Mouse (Mus musculus) MEL-GATA-1-ER (cell line): Measurements from ENCODE around the gene Arl8b.

Experiments
- DNase-seq: peaks from one replicate; pipeline ENCODE4 v3.0.0-alpha.2; 2012; ENCODE audit warnings: low read depth; ENCODE audit errors: extremely low read depth

The Arl8b gene

GRCm38 (mm10) chr6:108782526-108783183 lies at the start of gene Arl8b:
Gene Arl8b, plus strand, starts transcription at chr6:108783099.
- DNase-seq: peak; percentile 84

- DNase-seq: peak; percentile 60
Observed at GRCm38 (mm10) chr6:108735910-108736750, 46.8 kb upstream of the Arl8b start.

- DNase-seq: no peak
Observed at GRCm38 (mm10) chr6:108738463-108739203, 44.3 kb upstream of the Arl8b start.

- no peak for DNase-seq
Observed at GRCm38 (mm10) chr6:108740579-108740978, 42.3 kb upstream of the Arl8b start.

GRCm38 (mm10) chr6:108743730-108744129 lies 39.2 kb upstream of the Arl8b start:
- no peak for DNase-seq

GRCm38 (mm10) chr6:108751324-108751723 lies 31.6 kb upstream of the Arl8b start:
- no peak for DNase-seq

- DNase-seq: no peak
Observed at GRCm38 (mm10) chr6:108752395-108752794, 30.5 kb upstream of the Arl8b start.

GRCm38 (mm10) chr6:108753536-108753935 lies 29.4 kb upstream of the Arl8b start:
- no peak for DNase-seq

- DNase-seq: no peak
Observed at GRCm38 (mm10) chr6:108754376-108754775, 28.5 kb upstream of the Arl8b start.

- DNase-seq: peak; percentile 44
Observed at GRCm38 (mm10) chr6:108755936-108756335, 27.0 kb upstream of the Arl8b start.

GRCm38 (mm10) chr6:108758997-108759697 lies 23.8 kb upstream of the Arl8b start:
- DNase-seq: no peak

GRCm38 (mm10) chr6:108759698-108760039 lies 23.2 kb upstream of the Arl8b start:
- DNase-seq: no peak

- DNase-seq: no peak
Observed at GRCm38 (mm10) chr6:108770880-108771279, 12.0 kb upstream of the Arl8b start.

GRCm38 (mm10) chr6:108772913-108773312 lies 10.0 kb upstream of the Arl8b start:
- DNase-seq: no peak

- no peak for DNase-seq
Observed at GRCm38 (mm10) chr6:108773480-108773879, 9.4 kb upstream of the Arl8b start.

- DNase-seq: no peak
Observed at GRCm38 (mm10) chr6:108776274-108776673, 6.6 kb upstream of the Arl8b start.

- DNase-seq: no peak
Observed at GRCm38 (mm10) chr6:108777560-108778287, 5.2 kb upstream of the Arl8b start.

- DNase-seq: peak; percentile 46
Observed at GRCm38 (mm10) chr6:108778399-108778798, 4.5 kb upstream of the Arl8b start.

- peak; percentile 54 for DNase-seq
Observed at GRCm38 (mm10) chr6:108781865-108782264, 1.0 kb upstream of the Arl8b start.

GRCm38 (mm10) chr6:108783184-108783881 lies 434 bp downstream of the Arl8b start:
- DNase-seq: no peak
